ENCODE assay signal across 14 mouse cellular contexts in the genomic region with DNA sequence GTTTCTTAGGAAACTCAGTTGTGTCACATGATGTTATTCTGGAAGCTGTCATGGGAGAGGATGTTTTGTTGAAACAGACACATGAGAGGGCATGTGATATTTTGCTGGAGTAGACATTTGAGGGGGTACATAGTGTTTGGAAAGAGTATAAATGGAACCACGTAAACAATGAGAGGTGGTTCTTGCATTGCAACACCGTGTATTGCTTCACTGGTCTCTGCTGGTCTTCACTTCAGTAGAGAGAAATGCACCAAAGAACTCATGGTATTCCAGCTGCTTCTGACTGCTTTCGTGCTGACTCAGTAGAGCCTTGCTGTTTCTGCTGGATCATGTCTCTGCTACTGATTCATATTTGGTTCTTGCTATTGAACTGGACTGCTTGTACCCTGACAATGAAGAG.
"Had no signal": no experiment of that assay in that cellular context is flagged by ENCODE, and none has a peak within 500 bp of the region (broad histone marks: within the 10 kb centered on the region; RNA-seq: fewer than 3 reads in every experiment).

No protein-coding gene starts in this region.

- H3K4me1 ChIP-seq: neural tube, embryonic 15.5 days had no signal

- H3K9ac ChIP-seq: limb, embryonic 13.5 days; liver, embryonic 15.5 days; lung, embryonic 14.5 days; neural tube, embryonic 15.5 days had no signal

- H3K27me3 ChIP-seq: limb, embryonic 13.5 days; liver, embryonic 15.5 days; neural tube, embryonic 15.5 days had no signal

- DNase-seq: kidney, adult 18-20 months; kidney, postnatal 10 days; left cerebral cortex, postnatal 4 days; lung, embryonic 14.5 days; lung, postnatal 4 days; midbrain, embryonic 14.5 days; right cerebral cortex, adult 18-20 months; right cerebral cortex, postnatal 25 days; thymus, postnatal 4 days had no signal

- H3K27ac ChIP-seq: limb, embryonic 13.5 days; liver, embryonic 15.5 days; neural tube, embryonic 15.5 days; stomach, postnatal 0 days had no signal

- H3K4me3 ChIP-seq: limb, embryonic 13.5 days; liver, embryonic 15.5 days; myocyte; neural tube, embryonic 15.5 days had no signal

- H3K36me3 ChIP-seq: limb, embryonic 13.5 days; liver, embryonic 15.5 days; neural tube, embryonic 15.5 days had no signal

- H3K9me3 ChIP-seq: limb, embryonic 13.5 days; liver, embryonic 15.5 days; neural tube, embryonic 15.5 days had no signal

- H3K4me2 ChIP-seq: limb, embryonic 13.5 days; liver, embryonic 15.5 days; lung, embryonic 14.5 days; neural tube, embryonic 15.5 days had no signal
